Mouse (Mus musculus): Measurements from ENCODE around the gene Acer3. TPM values are rescaled to one million over a fixed set of nuclear protein-coding genes. Genes with fewer than 3 reads are reported as not detected.

Gene Acer3
- polyA plus RNA-seq, 1 experiment = 11.3 TPM

GRCm38 (mm10) chr7:98177929-98178559 is 143.0 kb downstream of the Acer3 start, which contains the start of gene Capn5:
Gene Capn5 (minus strand): TSS chr7:98178274.
- Histone ChIP-seq H3K4me1 (ENCODE audit: control insufficient read depth, insufficient read depth, low read length) (peaks cover 14% of the 10 kb centered on the region), H3K4me3 (ENCODE audit: control insufficient read depth, low read depth, low read length) (peak within 1 kb of the TSS; percentile 92), H3K27me3 (ENCODE audit: control insufficient read depth, insufficient read depth, low read length) (no peaks in the 10 kb centered on the region), H3K27ac (ENCODE audit: control insufficient read depth, insufficient read depth, low read depth, low read length) (peak within 1 kb of the TSS; percentile 3; the same call in 1 of the 2 replicates), H3K36me3 (ENCODE audit: control insufficient read depth, insufficient read depth, low read length) (no peaks in the 10 kb centered on the region)
- TF ChIP-seq POLR2A (IDR thresholded peaks at IDR 0.05; ENCODE audit: control insufficient read depth, low read depth, low read length) = no peak
- TF ChIP-seq CTCF (IDR thresholded peaks at IDR 0.05; ENCODE audit: control insufficient read depth, insufficient read depth, insufficient replicate concordance, low read depth, low read length) = peak; percentile 34; the same call in 1 of the 2 replicates

DNA sequence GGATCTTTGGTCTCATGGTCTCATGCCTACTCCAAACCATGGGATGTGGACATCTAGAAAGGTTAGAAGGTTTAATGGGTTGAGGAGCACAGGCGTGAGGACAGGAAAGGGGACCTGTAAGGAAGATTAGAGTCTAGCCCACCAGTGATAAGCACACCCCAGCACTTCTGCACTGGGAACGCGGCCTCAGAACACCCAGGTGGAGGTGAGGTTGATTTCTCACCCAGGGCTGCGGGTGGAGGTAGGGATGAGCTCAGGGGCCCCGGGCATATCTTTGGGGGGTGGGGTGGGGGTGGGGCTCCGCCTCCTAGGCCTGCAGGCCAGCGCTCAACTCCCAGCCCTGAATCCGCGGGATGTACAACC is 143.5 kb downstream of the Acer3 start:
- Histone ChIP-seq H3K36me3 (ENCODE audit: control insufficient read depth, insufficient read depth, low read length) (no peaks in the 10 kb centered on the region), H3K27ac (ENCODE audit: control insufficient read depth, insufficient read depth, low read depth, low read length) (no peak overlapping the region), H3K4me3 (ENCODE audit: control insufficient read depth, low read depth, low read length) (peak overlapping the region; percentile 92), H3K4me1 (ENCODE audit: control insufficient read depth, insufficient read depth, low read length) (peaks cover 14% of the 10 kb centered on the region), H3K27me3 (ENCODE audit: control insufficient read depth, insufficient read depth, low read length) (no peaks in the 10 kb centered on the region)
- TF ChIP-seq POLR2A (IDR thresholded peaks at IDR 0.05; ENCODE audit: control insufficient read depth, low read depth, low read length) (no peak), CTCF (IDR thresholded peaks at IDR 0.05; ENCODE audit: control insufficient read depth, insufficient read depth, insufficient replicate concordance, low read depth, low read length) (no peak)

DNA sequence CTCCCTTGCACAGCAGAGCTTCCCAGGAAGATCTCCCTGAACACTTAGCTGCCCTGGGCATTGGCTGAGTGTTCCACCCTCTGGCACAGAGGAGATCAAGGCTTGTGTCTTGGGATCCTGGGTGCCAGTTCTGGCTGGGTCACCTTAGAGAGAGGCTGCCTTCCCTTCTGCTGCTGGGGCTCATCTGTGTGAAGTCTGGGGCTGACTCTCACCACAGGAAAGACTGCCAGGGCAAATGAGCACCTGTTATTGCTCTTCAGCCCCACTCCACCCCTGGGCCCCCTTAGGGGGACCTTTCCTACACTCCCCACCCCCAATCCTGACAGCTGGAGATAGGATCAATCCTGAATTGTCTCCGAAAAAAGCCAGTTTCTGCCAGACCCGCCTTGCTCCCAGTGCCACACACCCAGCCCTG is 143.9 kb downstream of the Acer3 start:
- H3K27me3 ChIP-seq (ENCODE audit: control insufficient read depth, insufficient read depth, low read length) = no peaks in the 10 kb centered on the region
- no peak overlapping the region for H3K4me3 ChIP-seq (ENCODE audit: control insufficient read depth, low read depth, low read length)
- TF ChIP-seq CTCF (IDR thresholded peaks at IDR 0.05; ENCODE audit: control insufficient read depth, insufficient read depth, insufficient replicate concordance, low read depth, low read length) (no peak), POLR2A (IDR thresholded peaks at IDR 0.05; ENCODE audit: control insufficient read depth, low read depth, low read length) (no peak)
- peaks cover 14% of the 10 kb centered on the region for H3K4me1 ChIP-seq (ENCODE audit: control insufficient read depth, insufficient read depth, low read length)
- H3K27ac ChIP-seq (ENCODE audit: control insufficient read depth, insufficient read depth, low read depth, low read length) = no peak overlapping the region
- no peaks in the 10 kb centered on the region for H3K36me3 ChIP-seq (ENCODE audit: control insufficient read depth, insufficient read depth, low read length)

DNA sequence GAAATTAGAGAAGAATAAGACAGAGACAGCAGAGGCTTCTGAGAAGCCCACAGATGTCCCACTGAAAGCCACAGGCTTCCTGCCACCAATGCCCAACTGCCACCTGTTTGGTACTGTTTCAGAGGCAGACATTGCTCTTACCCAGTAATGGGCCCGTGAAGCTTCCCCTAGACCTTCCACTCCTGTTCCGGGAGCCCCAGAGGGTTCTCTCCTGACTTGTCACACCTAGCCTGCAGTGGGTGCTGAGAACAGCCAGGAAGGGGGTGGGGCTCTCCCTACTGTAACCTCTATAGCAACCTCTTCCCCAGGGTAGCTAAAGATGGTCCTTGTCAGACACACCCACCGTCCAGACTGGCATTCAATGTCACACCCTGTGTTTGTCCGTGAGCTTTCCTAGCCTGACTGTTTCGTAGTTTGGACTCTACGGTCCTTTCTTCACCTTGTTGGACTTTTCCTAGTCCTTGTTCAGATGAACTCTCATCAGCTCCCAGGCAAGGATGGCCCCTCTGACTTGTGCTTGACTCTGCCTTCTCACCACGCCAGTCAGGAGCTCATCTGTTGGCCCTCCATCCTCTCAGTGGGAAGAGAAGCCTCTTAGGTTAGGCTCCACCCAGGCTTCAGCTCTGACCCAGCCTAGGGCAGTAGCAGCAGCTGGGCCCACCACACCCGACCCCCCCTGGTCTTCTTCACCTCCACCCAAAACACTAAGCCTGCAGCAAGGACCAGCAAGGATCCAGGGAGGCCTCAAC is 144.5 kb downstream of the Acer3 start:
- H3K4me1 ChIP-seq (ENCODE audit: control insufficient read depth, insufficient read depth, low read length) = peaks cover 14% of the 10 kb centered on the region
- H3K4me3 ChIP-seq (ENCODE audit: control insufficient read depth, low read depth, low read length) = no peak overlapping the region
- TF ChIP-seq CTCF (IDR thresholded peaks at IDR 0.05; ENCODE audit: control insufficient read depth, insufficient read depth, insufficient replicate concordance, low read depth, low read length) (no peak), POLR2A (IDR thresholded peaks at IDR 0.05; ENCODE audit: control insufficient read depth, low read depth, low read length) (no peak)
- H3K27me3 ChIP-seq (ENCODE audit: control insufficient read depth, insufficient read depth, low read length) = no peaks in the 10 kb centered on the region
- H3K27ac ChIP-seq (ENCODE audit: control insufficient read depth, insufficient read depth, low read depth, low read length) = no peak overlapping the region
- no peaks in the 10 kb centered on the region for H3K36me3 ChIP-seq (ENCODE audit: control insufficient read depth, insufficient read depth, low read length)

GRCm38 (mm10) chr7:98174883-98175755 is 145.9 kb downstream of the Acer3 start:
- no peaks in the 10 kb centered on the region for H3K27me3 ChIP-seq (ENCODE audit: control insufficient read depth, insufficient read depth, low read length)
- H3K27ac ChIP-seq (ENCODE audit: control insufficient read depth, insufficient read depth, low read depth, low read length) = no peak overlapping the region
- no peaks in the 10 kb centered on the region for H3K36me3 ChIP-seq (ENCODE audit: control insufficient read depth, insufficient read depth, low read length)
- H3K4me1 ChIP-seq (ENCODE audit: control insufficient read depth, insufficient read depth, low read length) = peaks cover 14% of the 10 kb centered on the region
- no peak overlapping the region for H3K4me3 ChIP-seq (ENCODE audit: control insufficient read depth, low read depth, low read length)
- TF ChIP-seq POLR2A (IDR thresholded peaks at IDR 0.05; ENCODE audit: control insufficient read depth, low read depth, low read length) = no peak
- TF ChIP-seq CTCF (IDR thresholded peaks at IDR 0.05; ENCODE audit: control insufficient read depth, insufficient read depth, insufficient replicate concordance, low read depth, low read length) = no peak

- no peak for TF ChIP-seq CTCF (IDR thresholded peaks at IDR 0.05; ENCODE audit: control insufficient read depth, insufficient read depth, insufficient replicate concordance, low read depth, low read length)
- TF ChIP-seq POLR2A (IDR thresholded peaks at IDR 0.05; ENCODE audit: control insufficient read depth, low read depth, low read length) = no peak
- no peaks in the 10 kb centered on the region for H3K27me3 ChIP-seq (ENCODE audit: control insufficient read depth, insufficient read depth, low read length)
- H3K36me3 ChIP-seq (ENCODE audit: control insufficient read depth, insufficient read depth, low read length) = no peaks in the 10 kb centered on the region
- H3K4me3 ChIP-seq (ENCODE audit: control insufficient read depth, low read depth, low read length) = no peak overlapping the region
- peaks cover 10% of the 10 kb centered on the region for H3K4me1 ChIP-seq (ENCODE audit: control insufficient read depth, insufficient read depth, low read length)
- H3K27ac ChIP-seq (ENCODE audit: control insufficient read depth, insufficient read depth, low read depth, low read length) = no peak overlapping the region
Observed at GRCm38 (mm10) chr7:98173408-98173807, 147.6 kb downstream of the Acer3 start.

GRCm38 (mm10) chr7:98172661-98173060 is 148.3 kb downstream of the Acer3 start:
- H3K27ac ChIP-seq (ENCODE audit: control insufficient read depth, insufficient read depth, low read depth, low read length) = no peak overlapping the region
- TF ChIP-seq CTCF (IDR thresholded peaks at IDR 0.05; ENCODE audit: control insufficient read depth, insufficient read depth, insufficient replicate concordance, low read depth, low read length) (no peak), POLR2A (IDR thresholded peaks at IDR 0.05; ENCODE audit: control insufficient read depth, low read depth, low read length) (no peak)
- no peaks in the 10 kb centered on the region for H3K36me3 ChIP-seq (ENCODE audit: control insufficient read depth, insufficient read depth, low read length)
- peaks cover 4% of the 10 kb centered on the region; the same call in 1 of the 2 replicates for H3K4me1 ChIP-seq (ENCODE audit: control insufficient read depth, insufficient read depth, low read length)
- no peaks in the 10 kb centered on the region for H3K27me3 ChIP-seq (ENCODE audit: control insufficient read depth, insufficient read depth, low read length)
- no peak overlapping the region for H3K4me3 ChIP-seq (ENCODE audit: control insufficient read depth, low read depth, low read length)

Data from testis, adult 2 months (tissue).